Mouse (Mus musculus) spleen, postnatal 14 days (tissue): ENCODE data around the gene Lrwd1.
A peak's percentile ranks its signal among the peaks of the same experiment; 100 is the strongest.
"Not testable (repeated sequence)": the region's sequence is repeated elsewhere in the genome, so short reads cannot be mapped to it uniquely, and the experiment has no call there.

Source experiments
- DNase-seq, 2 experiments: peaks; one replicate each; pipeline ENCODE4 v3.0.0; 2021 to 2022; ENCODE audit warnings: low spot score in 2 of 2

Gene Lrwd1

GRCm38 (mm10) chr5:136135571-136136291 is at the start of gene Lrwd1, which contains the start of gene Alkbh4:
Gene Lrwd1 (minus strand): TSS chr5:136136074.
Gene Alkbh4 (plus strand): TSS chr5:136136146.
- peak; percentile 95 to 97 for DNase-seq

GRCm38 (mm10) chr5:136183766-136184165 is 47.9 kb upstream of the Lrwd1 start:
- no peak for DNase-seq

- DNase-seq: no peak
These were observed 47.0 kb upstream of the Lrwd1 start for GRCm38 (mm10) chr5:136182830-136183229.

GRCm38 (mm10) chr5:136182049-136182448 is 46.2 kb upstream of the Lrwd1 start:
- no peak for DNase-seq

GRCm38 (mm10) chr5:136181197-136181596 is 45.3 kb upstream of the Lrwd1 start:
- no peak for DNase-seq

GRCm38 (mm10) chr5:136179594-136179993 is 43.7 kb upstream of the Lrwd1 start:
- DNase-seq: no peak

- DNase-seq: no peak
These were observed 38.0 kb upstream of the Lrwd1 start for GRCm38 (mm10) chr5:136173606-136174463.

- DNase-seq: no peak
These were observed 37.1 kb upstream of the Lrwd1 start for GRCm38 (mm10) chr5:136172939-136173338.

- no peak for DNase-seq
These were observed 35.8 kb upstream of the Lrwd1 start for GRCm38 (mm10) chr5:136171363-136172341.

GRCm38 (mm10) chr5:136170512-136171362 is 34.9 kb upstream of the Lrwd1 start, which contains the start of gene Orai2:
Gene Orai2 (minus strand): TSS chr5:136170713.
- DNase-seq: peak; percentile 72 to 80

- DNase-seq: peak in 1 of 2 experiments; percentile 42
These were observed 34.0 kb upstream of the Lrwd1 start for GRCm38 (mm10) chr5:136169626-136170511.

GRCm38 (mm10) chr5:136168071-136168470 is 32.2 kb upstream of the Lrwd1 start:
- DNase-seq: no peak

- no peak for DNase-seq
These were observed 31.4 kb upstream of the Lrwd1 start for GRCm38 (mm10) chr5:136167296-136167695.

GRCm38 (mm10) chr5:136165246-136165645 is 29.4 kb upstream of the Lrwd1 start:
- no peak for DNase-seq

- no peak for DNase-seq
These were observed 28.1 kb upstream of the Lrwd1 start for GRCm38 (mm10) chr5:136163807-136164474.

- DNase-seq: not testable (repeated sequence)
These were observed 24.2 kb upstream of the Lrwd1 start for GRCm38 (mm10) chr5:136160084-136160483.

- DNase-seq: no peak
These were observed 19.5 kb upstream of the Lrwd1 start for GRCm38 (mm10) chr5:136155399-136155798.

GRCm38 (mm10) chr5:136152365-136152764 is 16.5 kb upstream of the Lrwd1 start:
- no peak for DNase-seq

- peak in 1 of 2 experiments; percentile 46 for DNase-seq
These were observed 13.3 kb upstream of the Lrwd1 start for GRCm38 (mm10) chr5:136149134-136149576.
